Mouse (Mus musculus) left cerebral cortex, adult 2 months (tissue): ENCODE data around the gene Smarcd1. TPM values are rescaled to one million over a fixed set of nuclear protein-coding genes. Genes with fewer than 3 reads are reported as not detected.

ENCODE experiments used
- DNase-seq, 2 experiments: peaks; one replicate each; pipeline ENCODE4 v3.0.0; 2021 to 2022; ENCODE audit warnings: low spot score in 2 of 2, mixed read lengths in 1 of 2; ENCODE audit errors: extremely low spot score in 1 of 2
- H3K27ac ChIP-seq: fragments of 200-600 bp; 2 replicates; pipeline ENCODE4 v1.8.1; 2022
- H3K4me3 ChIP-seq: fragments of 200-600 bp; 2 replicates; pipeline ENCODE4 v1.8.1; 2022
- CTCF ChIP-seq: fragments of 200-600 bp; IDR thresholded peaks from 2 replicates; pipeline ENCODE4 v1.8.1; 2022; ENCODE audit warnings: antibody characterized with exemption, mild to moderate bottlenecking, moderate library complexity
- intact Hi-C: fragments of 180-260 bp; cut with DNase I; formaldehyde crosslinking; loops from one replicate; pipeline ENCODE4 v1.15.1; 2025
- total RNA-seq, 2 experiments: library from RNA; stranded (reverse); gene quantifications; 2 replicates each; pipeline ENCODE4 v1.2.3; 2021

Gene Smarcd1
- total RNA-seq, 2 experiments from 2014 or later = 157 to 163 TPM

GRCm38 (mm10) chr15:99716814-99717213, 14.9 kb downstream of the Smarcd1 start:
- TF ChIP-seq CTCF = no peak
- intact Hi-C loops = loop anchor here (2.0 kb wide), 1 partner anchor 14 kb away; the partner anchor contains the start of gene Smarcd1
- no peak overlapping the region for H3K4me3 ChIP-seq
- peak overlapping the region; percentile 92 for H3K27ac ChIP-seq
- peak in 1 of 2 experiments; percentile 41 for DNase-seq

GRCm38 (mm10) chr15:99717386-99718334, 15.7 kb downstream of the Smarcd1 start, which contains the start of gene Gpd1:
TSS of gene Gpd1 (plus strand) at chr15:99717515.
- intact Hi-C loops = loop anchor here (2.0 kb wide), 1 partner anchor 15 kb away; the partner anchor contains the start of gene Smarcd1
- TF ChIP-seq CTCF = no peak
- H3K4me3 ChIP-seq = peak within 1 kb of the TSS; percentile 56

DNA sequence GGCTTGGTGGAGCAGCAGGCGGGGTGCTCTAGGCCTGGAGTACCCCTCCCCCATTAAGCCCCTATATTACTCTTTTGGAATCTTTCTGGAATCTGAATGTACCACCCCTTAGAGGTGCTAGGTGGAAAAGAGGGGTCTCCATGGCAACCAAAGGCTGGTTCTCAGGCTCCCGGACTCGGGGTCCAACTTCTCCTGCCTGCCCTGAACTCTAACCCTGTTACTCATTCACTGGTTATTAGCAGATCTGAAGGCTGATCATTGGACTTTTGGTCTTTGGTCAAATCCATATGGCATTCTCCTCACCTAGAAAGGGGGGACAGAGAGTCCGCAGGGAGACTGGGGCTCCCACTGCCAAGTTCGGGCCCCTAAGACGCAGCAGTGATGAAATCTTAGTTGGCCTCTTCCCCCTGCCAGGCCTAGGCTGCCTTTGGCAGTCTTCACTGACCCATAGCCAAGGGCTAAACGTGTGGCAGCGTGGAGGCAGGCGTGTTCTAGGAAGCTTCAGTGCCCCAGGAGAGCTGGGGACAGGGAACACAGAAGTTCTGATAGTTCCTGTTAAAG, 16.6 kb downstream of the Smarcd1 start:
- TF ChIP-seq CTCF = no peak
- peak in 1 of 2 experiments; percentile 15 for DNase-seq
- Histone ChIP-seq H3K27ac (peak overlapping the region; percentile 92), H3K4me3 (peak overlapping the region; percentile 56)
- intact Hi-C loops = no loop called here

More at GRCm38 (mm10) chr15:99717386-99718334, 15.7 kb downstream of the Smarcd1 start, which contains the start of gene Gpd1:
- H3K27ac ChIP-seq = peak within 1 kb of the TSS; percentile 92
- DNase-seq = peak; percentile 68 to 71

DNA sequence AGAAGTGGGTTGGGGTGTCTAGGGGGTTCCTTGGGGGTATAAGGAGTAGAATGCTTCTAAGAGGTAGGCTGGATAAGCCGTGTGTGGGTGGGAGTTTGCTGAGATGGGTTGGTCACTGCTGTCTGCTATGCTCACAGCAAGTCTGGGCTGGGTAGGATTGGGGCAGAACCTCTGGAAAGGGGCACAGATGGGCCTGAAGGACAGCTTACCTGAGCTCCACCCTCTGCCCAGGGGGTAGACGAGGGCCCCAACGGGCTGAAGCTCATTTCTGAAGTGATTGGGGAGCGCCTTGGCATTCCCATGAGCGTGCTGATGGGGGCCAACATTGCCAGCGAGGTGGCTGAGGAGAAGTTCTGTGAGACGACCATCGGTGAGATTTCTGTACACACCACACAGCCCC, 17.9 kb downstream of the Smarcd1 start:
- Histone ChIP-seq H3K4me3 (no peak overlapping the region), H3K27ac (peak overlapping the region; percentile 28; the same call in 1 of the 2 replicates)
- intact Hi-C loops = no loop called here
- no peak for TF ChIP-seq CTCF
- no peak for DNase-seq

GRCm38 (mm10) chr15:99721921-99722743, 20.2 kb downstream of the Smarcd1 start:
- intact Hi-C loops = no loop called here
- no peak for DNase-seq
- Histone ChIP-seq H3K27ac (no peak overlapping the region), H3K4me3 (no peak overlapping the region)
- TF ChIP-seq CTCF = no peak

DNA sequence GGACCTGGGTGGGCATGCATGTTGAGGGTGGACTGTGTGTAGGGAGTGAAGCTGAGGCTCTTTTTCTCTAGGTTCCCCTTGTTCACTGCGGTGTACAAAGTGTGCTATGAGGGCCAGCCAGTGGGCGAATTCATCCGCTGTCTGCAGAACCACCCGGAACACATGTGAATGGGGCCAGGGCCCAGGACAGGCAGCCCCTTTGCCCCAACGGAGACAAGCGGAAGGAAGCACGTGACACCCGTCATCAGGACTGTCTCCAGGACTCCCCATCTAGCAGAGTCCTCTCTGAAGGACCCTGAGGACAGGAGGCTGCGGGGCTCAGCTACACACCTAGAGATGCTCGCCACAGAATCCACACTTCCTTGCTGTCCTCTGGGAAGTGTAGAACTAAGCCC, 21.2 kb downstream of the Smarcd1 start:
- intact Hi-C loops = no loop called here
- no peak for DNase-seq
- peak overlapping the region; percentile 94 for H3K27ac ChIP-seq
- TF ChIP-seq CTCF = no peak
- no peak overlapping the region for H3K4me3 ChIP-seq

- Histone ChIP-seq H3K27ac (peak overlapping the region; percentile 94), H3K4me3 (no peak overlapping the region)
- peak in 1 of 2 experiments; percentile 47 for DNase-seq
- TF ChIP-seq CTCF = no peak
- intact Hi-C loops = loop anchor here (2.0 kb wide), 1 partner anchor 19 kb away; the partner anchor contains the start of gene Gm17349
Measured at GRCm38 (mm10) chr15:99723515-99724291, 21.8 kb downstream of the Smarcd1 start.

DNA sequence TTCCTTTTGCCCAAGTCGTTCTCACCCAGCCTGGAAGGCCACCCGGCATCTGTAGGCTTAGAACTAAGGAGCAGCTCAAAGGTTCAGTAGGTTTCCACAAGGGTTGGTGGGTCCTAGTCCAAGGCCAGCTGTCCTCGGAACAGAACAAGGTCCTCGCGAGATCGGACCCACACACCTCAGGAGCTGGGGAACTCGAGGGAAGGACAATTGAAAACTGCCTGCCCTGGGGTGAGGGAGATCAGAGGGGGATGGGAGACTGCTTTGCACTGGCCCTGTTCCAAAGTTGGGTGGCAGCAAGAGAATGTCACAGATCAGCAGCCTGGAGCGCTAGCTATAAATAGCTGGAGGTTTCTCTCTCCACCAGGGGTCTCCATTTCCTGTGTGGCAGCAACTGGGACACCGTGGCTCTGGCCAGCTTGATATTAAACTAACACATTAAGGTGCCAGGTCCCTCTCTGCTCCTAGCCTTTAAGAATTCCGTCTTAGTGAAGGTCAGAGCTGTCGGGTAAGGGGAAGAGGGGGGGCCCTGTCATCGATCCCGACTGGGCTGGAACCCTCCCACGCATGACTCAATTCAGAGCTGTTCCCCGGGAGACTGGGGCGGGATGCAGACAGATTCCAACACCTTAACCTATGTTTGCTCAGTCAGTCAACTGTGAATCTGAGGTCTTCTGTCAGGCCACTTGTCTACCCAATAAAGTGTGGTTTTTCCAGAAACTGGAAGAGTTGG, 22.5 kb downstream of the Smarcd1 start:
- TF ChIP-seq CTCF = peak; percentile 52
- intact Hi-C loops = loop anchor here (1.0 to 2.0 kb wide), 2 partner anchors 20 to 48 kb away; partner anchors contain the start of genes Cers5 and Gm17349

GRCm38 (mm10) chr15:99725341-99726155, 23.6 kb downstream of the Smarcd1 start, which contains the start of gene Cox14:
TSS of gene Cox14 (plus strand) at chr15:99725618.
- DNase-seq = peak; percentile 93 to 94
- peak; percentile 88 for TF ChIP-seq CTCF
- intact Hi-C loops = loop anchor here (1.0 to 2.0 kb wide), 2 partner anchors 21 to 47 kb away; partner anchors contain the start of genes Cers5 and Gm17349
- peak within 1 kb of the TSS; percentile 94 for H3K27ac ChIP-seq
- peak within 1 kb of the TSS; percentile 74 for H3K4me3 ChIP-seq

More for the DNA sequence above, 22.5 kb downstream of the Smarcd1 start:
- DNase-seq = peak; percentile 68 to 69
- H3K4me3 ChIP-seq = peak overlapping the region; percentile 37
- H3K27ac ChIP-seq = peak overlapping the region; percentile 94
